Mouse (Mus musculus) layer of hippocampus, adult 2 months (tissue): ENCODE data around the gene Bmp2. TPM values are rescaled to one million over a fixed set of nuclear protein-coding genes. Genes with fewer than 3 reads are reported as not detected.

ENCODE experiments used
- DNase-seq, 2 experiments: peaks; one replicate each; pipeline ENCODE4 v3.0.0; 2022; ENCODE audit warnings: low spot score in 2 of 2
- H3K27ac ChIP-seq: fragments of 200-600 bp; 2 replicates; pipeline ENCODE4 v1.8.1; 2022
- H3K4me3 ChIP-seq: fragments of 200-600 bp; 2 replicates; pipeline ENCODE4 v1.8.1; 2022; ENCODE audit warnings: mild to moderate bottlenecking
- CTCF ChIP-seq: fragments of 200-600 bp; conservative IDR thresholded peaks from 2 replicates; pipeline ENCODE4 v1.8.1; 2022; ENCODE audit warnings: antibody characterized with exemption, mild to moderate bottlenecking, moderate library complexity
- long read RNA-seq, 2 experiments: library from polyadenylated mRNA; stranded (forward); transcript quantifications; one replicate each; pipeline ENCODE4 v2.0.0; 2021; ENCODE audit warnings: borderline mapping rate in 2 of 2
- total RNA-seq, 2 experiments: library from RNA; stranded (reverse); gene quantifications; 2 replicates each; pipeline ENCODE4 v1.2.3; 2021

Gene Bmp2
- 1 to 10 TPM; 1.7 to 2.0 TPM for total RNA-seq
- long read RNA-seq, experiment 1, partial matches to known transcripts = 0 of 1 reads
- long read RNA-seq, experiment 1, other reads (novel, unspliced or antisense) = 0 of 1 reads
- long read RNA-seq, experiment 2, partial matches to known transcripts = 1 of 3 reads
- long read RNA-seq, experiment 2, other reads (novel, unspliced or antisense) = 0 of 3 reads

DNA sequence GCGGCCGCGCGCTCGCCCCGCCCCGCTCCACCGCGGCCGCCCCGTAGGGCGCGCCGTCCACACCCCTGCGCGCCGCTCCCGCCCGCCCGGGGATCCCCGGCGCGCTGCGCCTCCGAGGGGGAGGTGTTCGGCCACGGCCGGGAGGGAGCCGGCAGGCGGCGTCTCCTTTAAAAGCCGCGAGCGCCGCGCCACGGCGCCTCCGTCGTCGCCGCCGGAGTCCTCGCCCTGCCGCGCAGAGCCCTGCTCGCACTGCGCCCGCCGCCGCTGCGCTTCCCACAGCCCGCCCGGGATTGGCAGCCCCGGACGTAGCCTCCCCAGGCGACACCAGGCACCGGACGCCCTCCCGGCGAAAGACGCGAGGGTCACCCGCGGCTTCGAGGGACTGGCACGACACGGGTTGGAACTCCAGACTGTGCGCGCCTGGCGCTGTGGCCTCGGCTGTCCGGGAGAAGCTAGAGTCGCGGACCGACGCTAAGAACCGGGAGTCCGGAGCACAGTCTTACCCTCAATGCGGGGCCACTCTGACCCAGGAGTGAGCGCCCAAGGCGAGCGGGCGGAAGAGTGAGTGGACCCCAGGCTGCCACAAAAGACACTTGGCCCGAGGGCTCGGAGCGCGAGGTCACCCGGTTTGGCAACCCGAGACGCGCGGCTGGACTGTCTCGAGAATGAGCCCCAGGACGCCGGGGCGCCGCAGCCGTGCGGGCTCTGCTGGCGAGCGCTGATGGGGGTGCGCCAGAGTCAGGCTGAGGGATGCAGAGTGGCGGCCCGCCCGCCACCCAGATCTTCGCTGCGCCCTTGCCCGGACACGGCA lies at the start of gene Bmp2:
TSS of gene Bmp2 (plus strand) at position 129 of the 811 bp plus-strand sequence.
- Histone ChIP-seq H3K4me3 (peak within 1 kb of the TSS; percentile 53), H3K27ac (peak within 1 kb of the TSS; percentile 7; the same call in 1 of the 2 replicates)
- peak; percentile 40; the same call in 1 of the 2 replicates for TF ChIP-seq CTCF
- DNase-seq = peak; percentile 22 to 25

DNA sequence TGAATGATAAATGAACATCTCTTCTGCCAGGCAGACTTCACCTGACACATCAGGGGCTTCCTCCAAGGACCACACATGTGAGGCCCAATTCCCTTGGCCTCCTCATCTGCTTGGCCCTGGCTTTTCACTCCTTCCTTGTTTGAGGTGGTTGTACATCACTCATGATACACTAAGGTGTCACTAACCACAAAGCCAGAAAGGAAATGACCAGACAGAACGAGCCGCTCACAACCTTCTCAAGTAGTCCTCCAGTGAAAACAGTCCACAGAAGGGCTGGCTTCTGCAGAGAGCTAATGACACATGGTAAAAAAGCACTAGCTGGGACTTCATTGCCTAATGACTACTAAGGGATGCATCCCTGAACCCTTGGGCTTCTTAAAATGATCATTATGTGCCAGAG lies 46.3 kb upstream of the Bmp2 start:
- DNase-seq = no peak
- TF ChIP-seq CTCF = no peak
- no peak overlapping the region for H3K27ac ChIP-seq
- no peak overlapping the region for H3K4me3 ChIP-seq

DNA sequence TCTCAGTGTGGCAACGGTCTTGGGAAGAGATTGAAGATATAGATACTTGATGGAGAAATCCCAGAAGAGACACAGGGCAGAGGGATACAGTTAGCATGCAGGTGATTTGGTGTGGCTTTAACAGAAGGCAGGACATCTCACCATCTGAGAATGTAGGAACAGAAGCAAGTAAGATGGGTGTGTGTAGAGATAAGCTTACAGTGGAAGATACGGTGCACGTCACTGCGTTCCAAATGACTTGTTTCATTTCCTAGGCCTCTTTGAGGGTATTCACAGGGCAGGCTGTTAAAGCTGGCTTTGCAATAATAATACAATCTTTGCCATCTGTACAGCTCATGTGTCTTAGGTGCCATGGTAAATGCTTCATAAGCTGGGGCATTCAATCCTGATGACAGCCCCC lies 44.9 kb upstream of the Bmp2 start:
- Histone ChIP-seq H3K27ac (no peak overlapping the region), H3K4me3 (no peak overlapping the region)
- no peak for DNase-seq
- TF ChIP-seq CTCF = no peak

DNA sequence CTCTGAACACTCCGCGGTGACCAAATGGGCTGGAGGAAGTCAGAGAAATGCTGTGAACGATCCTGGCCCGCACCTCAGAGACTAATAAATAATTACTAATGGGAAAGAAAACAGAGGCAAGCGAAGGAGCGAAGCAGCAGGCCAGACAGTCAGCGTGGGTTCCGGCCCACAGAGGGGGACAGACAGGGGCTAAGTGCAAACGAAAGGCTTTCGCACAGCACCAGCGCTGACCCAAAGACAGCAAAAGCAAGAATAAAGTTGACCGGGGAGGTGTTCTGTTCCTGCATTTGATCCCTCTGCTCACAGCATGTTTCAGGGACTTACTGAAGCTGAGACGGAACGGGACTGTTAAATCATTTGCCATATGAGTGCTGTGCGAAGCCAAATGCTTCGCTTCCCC lies 42.8 kb upstream of the Bmp2 start:
- no peak overlapping the region for H3K27ac ChIP-seq
- no peak overlapping the region for H3K4me3 ChIP-seq

DNA sequence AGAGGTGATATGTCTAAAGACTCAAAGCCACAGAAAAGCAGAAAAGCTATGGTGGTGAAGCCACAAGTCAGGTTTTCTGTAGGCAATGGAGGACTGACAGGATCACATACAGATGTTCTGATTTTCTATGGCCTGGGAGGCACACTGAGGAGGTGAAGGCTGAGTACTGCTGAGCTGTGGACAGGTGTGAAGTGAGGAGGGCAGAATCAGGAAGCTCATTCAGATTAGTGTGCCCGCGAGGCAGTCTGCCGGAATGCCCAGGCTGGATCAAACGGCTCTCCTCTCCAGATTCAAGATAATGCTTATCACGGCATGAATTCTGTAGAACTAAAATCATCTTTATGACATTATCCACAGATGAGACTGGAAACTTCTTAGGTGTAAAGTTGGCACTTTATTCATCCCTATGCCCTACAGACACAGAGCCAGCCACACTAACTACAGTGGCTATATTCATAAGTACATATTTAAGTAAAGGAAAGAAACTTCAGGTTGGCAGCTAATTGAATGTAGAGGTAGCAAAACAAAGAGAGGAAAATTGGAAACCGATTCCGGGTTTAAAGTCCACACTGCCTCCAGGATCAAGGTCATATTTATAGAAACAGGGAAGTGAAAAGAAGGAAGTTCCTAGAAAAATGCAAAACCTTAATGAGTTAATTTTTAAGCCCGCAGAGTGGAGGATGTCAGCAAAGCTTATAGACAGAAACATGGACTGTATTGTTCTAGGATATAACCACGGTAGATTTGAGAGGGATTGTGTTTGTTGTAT lies 40.8 kb upstream of the Bmp2 start:
- H3K4me3 ChIP-seq = no peak overlapping the region
- DNase-seq = no peak
- no peak overlapping the region for H3K27ac ChIP-seq
- TF ChIP-seq CTCF = no peak

More for the DNA sequence above, 42.8 kb upstream of the Bmp2 start:
- no peak for TF ChIP-seq CTCF
- no peak for DNase-seq

DNA sequence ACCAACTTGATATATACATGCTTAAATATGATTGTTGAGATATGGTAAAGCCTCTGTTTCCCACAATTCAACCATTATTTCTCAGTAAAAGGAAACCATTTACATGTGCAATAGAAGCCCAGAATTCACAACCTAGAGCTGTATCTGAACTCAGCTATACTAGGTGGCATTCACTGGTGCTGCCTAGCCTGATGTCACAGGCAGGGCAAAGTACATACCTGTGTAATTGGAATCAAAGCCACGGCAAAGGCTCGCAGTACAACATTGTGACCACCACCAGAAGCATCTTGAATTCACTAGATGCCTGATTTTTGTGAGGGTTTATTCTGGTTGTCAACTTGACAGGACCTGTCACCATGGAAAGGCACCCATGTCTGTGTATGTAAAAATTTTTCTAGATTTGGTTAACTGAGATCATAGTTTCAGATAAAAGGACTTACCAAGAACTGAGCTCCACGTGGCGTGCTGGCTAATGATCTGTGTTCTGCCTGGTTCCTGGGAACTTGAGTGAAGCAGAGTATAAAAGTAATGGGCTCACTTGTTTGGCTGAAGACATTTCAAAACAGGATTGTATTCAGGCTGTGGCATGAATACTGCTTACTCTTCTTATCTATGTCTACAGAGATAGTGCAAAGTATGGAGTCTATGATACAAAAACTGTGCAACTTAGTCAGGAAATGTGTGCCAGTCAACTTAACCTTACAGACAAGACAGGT lies 35.5 kb upstream of the Bmp2 start:
- no peak for DNase-seq
- Histone ChIP-seq H3K4me3 (no peak overlapping the region), H3K27ac (no peak overlapping the region)
- TF ChIP-seq CTCF = no peak

DNA sequence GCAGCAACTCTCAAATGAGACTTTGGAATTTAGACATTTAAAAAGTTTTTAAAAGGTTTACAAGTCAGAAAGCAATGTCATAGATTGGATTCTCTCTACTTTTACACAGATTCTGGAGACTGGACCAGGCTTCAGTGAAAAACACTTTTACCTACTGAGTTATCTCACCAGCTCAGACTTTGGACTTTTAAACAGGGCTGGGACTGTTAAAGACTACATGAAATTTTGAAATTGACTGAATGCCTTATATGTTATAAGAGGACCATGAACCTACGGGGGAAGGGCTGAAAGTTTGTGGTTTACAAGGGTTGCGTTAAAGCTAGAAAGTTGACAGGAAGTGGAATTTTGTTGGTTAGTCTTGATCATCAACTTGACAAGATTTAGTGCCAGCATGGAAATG lies 34.1 kb upstream of the Bmp2 start:
- Histone ChIP-seq H3K27ac (no peak overlapping the region), H3K4me3 (no peak overlapping the region)
- TF ChIP-seq CTCF = no peak
- DNase-seq = no peak

DNA sequence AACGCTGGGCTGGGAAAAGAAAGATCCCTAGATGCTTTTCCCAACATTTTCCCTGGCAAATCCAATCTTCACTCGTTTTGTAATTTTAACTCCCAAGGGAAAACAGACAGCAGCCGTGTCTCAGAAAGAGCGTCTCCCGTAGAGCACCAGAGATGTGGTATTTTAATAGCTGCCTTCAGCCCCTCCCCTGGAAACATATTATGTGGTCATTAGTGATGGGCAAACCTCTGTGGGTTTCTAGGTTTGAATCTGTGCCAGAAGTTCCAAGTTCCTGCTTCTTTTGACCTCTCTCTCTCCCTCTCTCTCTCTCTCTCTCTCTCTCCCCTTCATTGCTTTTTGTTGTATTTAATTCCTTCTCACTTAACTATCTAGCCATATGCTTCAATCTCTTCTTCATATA lies 30.8 kb upstream of the Bmp2 start:
- Histone ChIP-seq H3K27ac (no peak overlapping the region), H3K4me3 (no peak overlapping the region)
- DNase-seq = no peak
- no peak for TF ChIP-seq CTCF

DNA sequence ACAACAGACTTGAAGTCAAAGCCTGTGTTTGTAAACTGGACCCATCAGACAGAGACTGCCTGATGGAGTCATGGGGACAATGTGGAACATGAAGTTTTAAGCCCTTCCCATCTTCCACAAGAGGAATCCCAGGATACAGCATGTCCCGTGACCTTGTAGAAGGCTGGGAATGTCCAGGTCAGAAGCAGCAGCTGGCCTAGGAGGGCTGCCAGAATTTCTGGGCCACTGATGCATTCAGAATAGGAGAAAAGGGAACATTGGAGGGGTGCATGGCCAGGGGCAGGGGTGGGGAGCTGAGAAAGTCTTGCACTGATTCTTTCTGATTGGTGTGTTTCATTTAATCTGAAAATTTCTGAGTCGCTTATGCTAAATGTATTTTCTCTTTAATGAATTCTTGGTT lies 29.8 kb upstream of the Bmp2 start:
- TF ChIP-seq CTCF = no peak
- no peak for DNase-seq
- Histone ChIP-seq H3K27ac (no peak overlapping the region), H3K4me3 (no peak overlapping the region)

DNA sequence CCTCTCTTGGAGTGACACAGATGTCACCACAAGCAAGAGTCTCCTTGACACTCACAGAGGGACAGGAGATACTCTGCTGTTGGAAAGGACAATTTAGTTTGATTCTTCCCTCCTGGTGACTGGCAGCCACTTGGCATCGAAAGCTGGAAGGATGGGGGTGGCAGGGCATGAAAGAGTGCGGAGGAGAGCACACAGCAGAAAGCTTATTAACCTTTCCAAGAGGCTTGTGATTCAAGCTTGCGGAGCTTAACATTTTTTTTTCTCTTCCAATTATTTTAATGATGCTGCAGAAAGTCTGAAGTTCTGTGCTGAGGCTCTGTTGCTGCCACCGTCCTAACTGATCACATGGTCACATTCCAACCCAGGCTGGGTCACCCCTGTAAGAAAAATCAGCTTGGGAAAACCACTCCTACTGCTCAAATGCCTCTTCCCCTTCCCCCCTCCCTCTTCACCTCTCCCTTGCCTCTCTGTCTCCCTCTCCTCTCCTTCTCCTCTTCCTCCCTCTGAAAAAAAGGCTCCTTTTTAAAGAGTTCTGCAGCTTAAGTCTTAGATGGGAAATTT lies 26.3 kb upstream of the Bmp2 start:
- DNase-seq = peak in 1 of 2 experiments; percentile 3
- no peak for TF ChIP-seq CTCF
- no peak overlapping the region for H3K4me3 ChIP-seq
- H3K27ac ChIP-seq = no peak overlapping the region

DNA sequence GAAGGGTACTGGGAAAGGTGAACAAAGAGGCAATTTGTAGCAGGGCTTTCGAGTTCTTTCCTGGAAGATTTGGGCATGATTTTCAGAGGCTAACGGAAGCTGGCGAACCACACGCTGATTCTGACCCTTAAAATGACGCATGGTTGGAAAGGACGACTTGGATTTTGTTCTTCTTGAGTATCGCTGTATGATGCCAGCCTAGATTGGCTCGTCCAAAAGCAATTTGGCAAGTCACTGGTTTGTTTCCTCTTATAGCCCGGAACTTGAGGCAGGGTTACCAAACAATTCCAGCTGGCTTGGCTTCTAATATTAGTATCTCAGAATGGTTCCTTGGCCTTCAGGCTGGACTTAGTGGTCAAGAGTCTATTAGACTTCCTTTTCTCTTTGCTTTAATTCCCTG lies 22.6 kb upstream of the Bmp2 start:
- no peak overlapping the region for H3K4me3 ChIP-seq
- H3K27ac ChIP-seq = no peak overlapping the region
- no peak for TF ChIP-seq CTCF
- DNase-seq = no peak

DNA sequence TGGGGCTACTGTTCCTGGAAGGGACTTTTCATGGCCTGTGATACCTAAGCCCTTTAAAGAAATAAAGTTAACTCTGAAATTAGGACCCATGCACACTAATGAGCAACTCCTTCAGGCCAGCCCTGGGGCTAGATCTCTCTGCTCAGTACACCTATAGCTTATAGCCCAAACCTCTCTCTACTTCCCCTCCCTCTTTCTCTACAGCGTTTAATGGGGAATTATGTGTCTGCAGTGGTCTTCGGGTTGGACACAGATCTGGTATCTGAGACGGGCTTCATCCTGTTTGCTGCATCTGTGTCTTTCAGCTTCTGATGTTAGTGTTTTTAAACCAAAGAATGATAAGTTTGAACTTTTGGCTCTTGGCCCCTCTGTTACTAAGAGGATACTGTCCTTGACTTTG lies 18.9 kb upstream of the Bmp2 start:
- no peak for DNase-seq
- no peak for TF ChIP-seq CTCF
- no peak overlapping the region for H3K4me3 ChIP-seq
- H3K27ac ChIP-seq = no peak overlapping the region
